Mouse (Mus musculus) spleen, adult 2 months (tissue): ENCODE measurements around the gene Mlh3.

Experiments used
- CTCF ChIP-seq: fragments of 200-500 bp; IDR thresholded peaks from 2 replicates; pipeline ENCODE4 v1.5.1; 2011; ENCODE audit warnings: mild to moderate bottlenecking, inconsistent platforms; ENCODE audit not compliant: insufficient read depth, insufficient read length, insufficient replicate concordance; ENCODE audit errors: extremely low read depth
- POLR2A ChIP-seq: fragments of 200-500 bp; IDR thresholded peaks from 2 replicates; pipeline ENCODE4 v1.6.1; 2011; ENCODE audit warnings: low read depth, low read length, inconsistent platforms

GRCm38 (mm10) chr12:85308651-85309050 is 38.3 kb upstream of the Mlh3 start:
- no peak for TF ChIP-seq CTCF
- no peak for TF ChIP-seq POLR2A
